Mouse (Mus musculus) E14TG2a.4 (cell line): ENCODE data around the gene Rtraf.
A peak's percentile ranks its signal among the peaks of the same experiment; 100 is the strongest.

Source experiments
- H3K27me3 ChIP-seq: 2 replicates; pipeline ENCODE4 v1.6.1; 2014; ENCODE audit warnings: low read length, control low read depth; ENCODE audit not compliant: insufficient read depth
- H3K36me3 ChIP-seq: 2 replicates; pipeline ENCODE4 v1.6.1; 2014; ENCODE audit warnings: low read length, control low read depth; ENCODE audit not compliant: insufficient read depth
- H3K4me1 ChIP-seq: replicated peaks from 2 replicates; pipeline ENCODE4 v1.6.1; 2014; ENCODE audit warnings: low read depth, low read length, control low read depth
- H3K4me3 ChIP-seq: replicated peaks from 2 replicates; pipeline ENCODE4 v1.5.1; 2014; ENCODE audit warnings: mild to moderate bottlenecking, low read length
- H3K9me3 ChIP-seq: 2 replicates; pipeline ENCODE4 v1.6.1; 2014; ENCODE audit warnings: low read length, control low read depth
- CTCF ChIP-seq: conservative IDR thresholded peaks from 2 replicates; pipeline ENCODE4 v1.5.1; 2014; ENCODE audit warnings: low read length
- NANOG ChIP-seq: IDR thresholded peaks from 2 replicates; pipeline ENCODE4 v1.6.1; 2014; ENCODE audit warnings: borderline replicate concordance, low read length, mixed read lengths
- POU5F1 ChIP-seq: IDR thresholded peaks from 2 replicates; pipeline ENCODE4 v1.6.1; 2014; ENCODE audit warnings: low read length, borderline replicate concordance

Gene Rtraf

GRCm38 (mm10) chr14:19785797-19786588 is 37.6 kb downstream of the Rtraf start:
- H3K27me3 ChIP-seq = no peaks in the 10 kb centered on the region
- TF ChIP-seq NANOG = no peak
- TF ChIP-seq CTCF = no peak
- TF ChIP-seq POU5F1 = no peak
- H3K36me3 ChIP-seq = peaks cover 90% of the 10 kb centered on the region
- H3K4me3 ChIP-seq = no peak overlapping the region
- no peaks in the 10 kb centered on the region for H3K9me3 ChIP-seq
- H3K4me1 ChIP-seq = peaks cover 14% of the 10 kb centered on the region

GRCm38 (mm10) chr14:19777945-19778344 is 45.7 kb downstream of the Rtraf start:
- no peak overlapping the region for H3K4me3 ChIP-seq
- H3K36me3 ChIP-seq = peaks cover 90% of the 10 kb centered on the region
- H3K27me3 ChIP-seq = no peaks in the 10 kb centered on the region
- peaks cover 23% of the 10 kb centered on the region for H3K9me3 ChIP-seq
- TF ChIP-seq POU5F1 = no peak
- no peak for TF ChIP-seq CTCF
- TF ChIP-seq NANOG = no peak
- H3K4me1 ChIP-seq = peaks cover 43% of the 10 kb centered on the region

- H3K4me1 ChIP-seq = peaks cover 48% of the 10 kb centered on the region
- H3K4me3 ChIP-seq = no peak overlapping the region
- no peaks in the 10 kb centered on the region for H3K27me3 ChIP-seq
- peaks cover 24% of the 10 kb centered on the region for H3K9me3 ChIP-seq
- H3K36me3 ChIP-seq = peaks cover 90% of the 10 kb centered on the region
- no peak for TF ChIP-seq POU5F1
- no peak for TF ChIP-seq CTCF
- no peak for TF ChIP-seq NANOG
Observed at GRCm38 (mm10) chr14:19777365-19777764, 46.3 kb downstream of the Rtraf start.

- H3K36me3 ChIP-seq = peaks cover 93% of the 10 kb centered on the region
- peaks cover 24% of the 10 kb centered on the region for H3K9me3 ChIP-seq
- no peaks in the 10 kb centered on the region for H3K27me3 ChIP-seq
- peaks cover 53% of the 10 kb centered on the region for H3K4me1 ChIP-seq
- no peak overlapping the region for H3K4me3 ChIP-seq
- TF ChIP-seq NANOG = no peak
- TF ChIP-seq CTCF = peak; percentile 94
Observed at GRCm38 (mm10) chr14:19776890-19777289, 46.7 kb downstream of the Rtraf start.

- Histone ChIP-seq H3K27me3 (no peaks in the 10 kb centered on the region), H3K4me1 (peaks cover 60% of the 10 kb centered on the region), H3K9me3 (peaks cover 24% of the 10 kb centered on the region), H3K36me3 (peaks cover 100% of the 10 kb centered on the region), H3K4me3 (no peak overlapping the region; the same call in 1 of the 2 replicates)
- no peak for TF ChIP-seq NANOG
- TF ChIP-seq POU5F1 = no peak
- TF ChIP-seq CTCF = peak; percentile 51
Observed at GRCm38 (mm10) chr14:19776179-19776578, 47.4 kb downstream of the Rtraf start.

- no peaks in the 10 kb centered on the region for H3K27me3 ChIP-seq
- no peak for TF ChIP-seq CTCF
- TF ChIP-seq POU5F1 = no peak
- no peak for TF ChIP-seq NANOG
- H3K4me1 ChIP-seq = peaks cover 64% of the 10 kb centered on the region
- H3K36me3 ChIP-seq = peaks cover 100% of the 10 kb centered on the region
- no peak overlapping the region for H3K4me3 ChIP-seq
- H3K9me3 ChIP-seq = peaks cover 24% of the 10 kb centered on the region
Observed at GRCm38 (mm10) chr14:19775491-19775890, 48.1 kb downstream of the Rtraf start.

- peaks cover 24% of the 10 kb centered on the region for H3K9me3 ChIP-seq
- H3K36me3 ChIP-seq = peaks cover 100% of the 10 kb centered on the region
- H3K4me3 ChIP-seq = no peak overlapping the region
- H3K4me1 ChIP-seq = peaks cover 74% of the 10 kb centered on the region
- H3K27me3 ChIP-seq = no peaks in the 10 kb centered on the region
- TF ChIP-seq CTCF = no peak
- TF ChIP-seq POU5F1 = no peak
- no peak for TF ChIP-seq NANOG
Observed at GRCm38 (mm10) chr14:19774036-19774628, 49.5 kb downstream of the Rtraf start.

GRCm38 (mm10) chr14:19771173-19771572 is 52.5 kb downstream of the Rtraf start:
- no peaks in the 10 kb centered on the region for H3K27me3 ChIP-seq
- no peak overlapping the region for H3K4me3 ChIP-seq
- TF ChIP-seq CTCF = no peak
- peaks cover 100% of the 10 kb centered on the region for H3K36me3 ChIP-seq
- H3K4me1 ChIP-seq = peaks cover 71% of the 10 kb centered on the region
- H3K9me3 ChIP-seq = peaks cover 24% of the 10 kb centered on the region
